Mouse (Mus musculus): ENCODE measurements at regions not wholly inside any gene's neighbourhood (a gene's known extent, or its start where the extent isn't known, plus 50 kb on each side); places are given as distances from the start of the nearest gene placed in this dataset.

GRCm38 (mm10) chr11:111844382-111845027 is 778.5 kb downstream of the Kcnj2 start:
- no peak for DNase-seq

- DNase-seq: no peak
Measured at GRCm38 (mm10) chr11:111857288-111857687, 791.3 kb downstream of the Kcnj2 start.

GRCm38 (mm10) chr11:111858111-111858510 is 792.1 kb downstream of the Kcnj2 start:
- no peak for DNase-seq

GRCm38 (mm10) chr11:111865143-111865542 is 799.2 kb downstream of the Kcnj2 start:
- DNase-seq: no peak

- no peak for DNase-seq
Measured at GRCm38 (mm10) chr11:111875406-111875805, 809.4 kb downstream of the Kcnj2 start.

GRCm38 (mm10) chr11:111880146-111880545 is 814.2 kb downstream of the Kcnj2 start:
- no peak for DNase-seq

GRCm38 (mm10) chr11:111890026-111890425 is 824.1 kb downstream of the Kcnj2 start:
- DNase-seq: no peak

- DNase-seq: no peak
Measured at GRCm38 (mm10) chr11:111893861-111894260, 827.9 kb downstream of the Kcnj2 start.

GRCm38 (mm10) chr11:111895221-111896200 is 829.5 kb downstream of the Kcnj2 start:
- DNase-seq: no peak

- no peak for DNase-seq
Measured at GRCm38 (mm10) chr11:111897001-111897400, 831.0 kb downstream of the Kcnj2 start.

GRCm38 (mm10) chr11:111904086-111904485 is 838.1 kb downstream of the Kcnj2 start:
- DNase-seq: no peak

- DNase-seq: no peak
Measured at GRCm38 (mm10) chr11:111913891-111914290, 847.9 kb downstream of the Kcnj2 start.

GRCm38 (mm10) chr11:111926336-111926735 is 855.7 kb upstream of the Sox9 start:
- DNase-seq: no peak

- DNase-seq: no peak
Measured at GRCm38 (mm10) chr11:111929366-111929765, 852.7 kb upstream of the Sox9 start.

- no peak for DNase-seq
Measured at GRCm38 (mm10) chr11:111932052-111932451, 850.0 kb upstream of the Sox9 start.

GRCm38 (mm10) chr11:111944282-111944681 is 837.7 kb upstream of the Sox9 start:
- DNase-seq: no peak

GRCm38 (mm10) chr11:111945806-111946205 is 836.2 kb upstream of the Sox9 start:
- DNase-seq: no peak

- DNase-seq: no peak
Measured at GRCm38 (mm10) chr11:111947671-111948070, 834.4 kb upstream of the Sox9 start.

- DNase-seq: no peak
Measured at GRCm38 (mm10) chr11:111953421-111953820, 828.6 kb upstream of the Sox9 start.

- no peak for DNase-seq
Measured at GRCm38 (mm10) chr11:111957721-111958287, 824.2 kb upstream of the Sox9 start.

- no peak for DNase-seq
Measured at GRCm38 (mm10) chr11:111961047-111961837, 820.8 kb upstream of the Sox9 start.

- DNase-seq: no peak
Measured at GRCm38 (mm10) chr11:111961846-111962245, 820.2 kb upstream of the Sox9 start.

GRCm38 (mm10) chr11:111964066-111964465 is 818.0 kb upstream of the Sox9 start:
- no peak for DNase-seq

Measured in cerebellum, postnatal 36 days (tissue).